Mouse (Mus musculus) hematopoietic stem cell, adult 5-6 weeks (primary cell): ENCODE results near the gene Gm13276. TPM values are rescaled to one million over a fixed set of nuclear protein-coding genes. Genes with fewer than 3 reads are reported as not detected.
"Not testable (repeated sequence)": the region's sequence is repeated elsewhere in the genome, so short reads cannot be mapped to it uniquely, and the experiment has no call there.

Experiments
- ATAC-seq, 2 experiments: fragments of 125-278 bp in 1 of 2; replicated peaks in 1 of 2; 2 replicates each; pipeline ENCODE4 v1.8.0; 2016 to 2017; ENCODE audit warnings: inconsistent platforms in 2 of 2, mild to moderate bottlenecking in 2 of 2, moderate number of reproducible peaks in 2 of 2, low read depth in 1 of 2, moderate TSS enrichment in 1 of 2; ENCODE audit not compliant: low FRiP score in 2 of 2, poor library complexity in 2 of 2, severe bottlenecking in 2 of 2, insufficient read depth in 1 of 2, low TSS enrichment in 1 of 2
- total RNA-seq: library from RNA; stranded (forward); fragments of 172-1452, 232-1000 nt; gene quantifications from 2 replicates; pipeline ENCODE4 v1.2.3, GENCODE M21; 2017

The Gm13276 gene
- total RNA-seq, 1 experiment from 2014 or later, result not detected

- ATAC-seq, result not testable (repeated sequence)
These were observed 8.9 kb upstream of the Gm13276 start, which contains the start of gene Gm13289 for GRCm38 (mm10) chr4:88776622-88777021. Gene Gm13289, plus strand, starts transcription at chr4:88776922.

DNA sequence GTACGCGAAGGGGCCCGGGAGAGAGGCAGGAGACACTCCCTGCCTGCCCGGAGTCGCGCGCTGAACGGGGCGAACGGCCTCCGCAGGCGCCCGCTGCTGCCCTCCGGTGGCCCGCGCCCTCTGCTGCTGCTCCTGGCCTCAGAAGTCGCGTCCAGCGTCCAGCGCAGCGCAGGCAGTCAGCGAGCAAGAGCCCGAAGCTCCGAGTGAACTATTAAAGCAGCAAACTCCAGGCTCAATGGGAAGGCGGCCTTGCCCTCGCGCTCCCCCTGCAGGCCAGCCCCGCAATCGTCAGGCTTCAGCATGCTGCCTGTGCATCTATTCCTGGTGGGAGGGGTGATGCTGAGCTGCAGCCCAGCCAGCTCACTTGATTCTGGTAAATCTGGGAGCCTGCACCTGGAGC lies 6.0 kb upstream of the Gm13276 start, which contains the start of gene Gm13272:
Gene Gm13272 (plus strand): TSS at position 301 of the 400 bp plus-strand sequence.
- ATAC-seq, result not testable (repeated sequence)

DNA sequence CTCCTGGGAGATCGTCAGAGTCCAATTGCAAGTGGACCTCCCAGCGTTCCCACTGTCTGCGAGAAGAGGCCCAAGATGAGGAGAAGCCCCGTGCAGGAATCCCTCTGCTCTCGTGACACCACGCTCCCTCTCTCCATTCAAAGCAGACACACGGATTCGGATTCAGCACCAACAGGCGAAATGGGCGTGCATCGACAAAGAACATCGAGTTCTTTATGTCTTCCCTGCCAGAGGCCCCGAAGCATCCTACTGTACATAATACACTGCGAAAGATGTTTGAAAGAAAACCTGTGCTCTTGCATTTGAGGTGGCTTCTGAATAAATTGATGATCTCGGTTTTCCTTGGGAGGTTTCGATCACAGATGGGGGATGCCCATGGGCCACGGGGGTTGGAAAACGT lies 5.2 kb upstream of the Gm13276 start:
- not testable (repeated sequence) for ATAC-seq

DNA sequence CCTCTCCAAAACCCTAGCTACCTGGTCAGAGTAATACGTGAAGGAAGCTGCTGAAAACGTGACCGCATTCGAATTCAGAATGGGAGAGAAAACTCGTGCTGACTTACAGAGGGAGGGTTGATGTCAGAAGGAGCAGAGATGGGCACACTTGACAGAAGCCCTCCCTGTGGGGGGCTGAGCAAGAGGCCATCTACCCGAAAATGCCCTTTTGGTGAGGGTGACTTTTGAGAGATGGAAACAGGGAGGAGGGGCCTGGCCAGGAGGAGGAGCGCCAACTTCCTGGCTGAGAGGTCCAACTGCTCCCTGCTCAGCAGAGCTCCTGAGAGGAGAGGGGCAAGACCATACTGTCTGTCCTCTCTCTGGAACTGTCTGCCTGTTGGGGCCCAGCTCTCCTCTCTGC lies 3.7 kb upstream of the Gm13276 start, which contains the start of gene Ifnz:
Gene Ifnz (plus strand): TSS at position 301 of the 400 bp plus-strand sequence.
- not testable (repeated sequence) for ATAC-seq

DNA sequence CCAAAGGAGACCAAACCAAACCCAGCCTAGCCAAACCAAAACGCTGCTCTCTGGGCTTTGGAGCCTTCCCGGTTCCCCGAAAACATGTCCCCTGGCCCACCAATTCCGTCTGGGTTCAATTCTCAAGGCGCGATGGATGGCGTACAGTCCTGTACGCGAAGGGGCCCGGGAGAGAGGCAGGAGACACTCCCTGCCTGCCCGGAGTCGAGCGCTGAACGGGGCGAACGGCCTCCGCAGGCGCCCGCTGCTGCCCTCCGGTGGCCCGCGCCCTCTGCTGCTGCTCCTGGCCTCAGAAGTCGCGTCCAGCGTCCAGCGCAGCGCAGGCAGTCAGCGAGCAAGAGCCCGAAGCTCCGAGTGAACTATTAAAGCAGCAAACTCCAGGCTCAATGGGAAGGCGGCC lies 3.2 kb upstream of the Gm13276 start:
- not testable (repeated sequence) for ATAC-seq

- ATAC-seq, result not testable (repeated sequence)
These were observed 2.9 kb downstream of the Gm13276 start, which contains the start of gene Gm13277 for GRCm38 (mm10) chr4:88788402-88788801. Gene Gm13277, plus strand, starts transcription at chr4:88788632.

- ATAC-seq, result not testable (repeated sequence)
These were observed 5.7 kb downstream of the Gm13276 start, which contains the start of gene Gm13278 for GRCm38 (mm10) chr4:88791250-88791649. Gene Gm13278, plus strand, starts transcription at chr4:88791550.

DNA sequence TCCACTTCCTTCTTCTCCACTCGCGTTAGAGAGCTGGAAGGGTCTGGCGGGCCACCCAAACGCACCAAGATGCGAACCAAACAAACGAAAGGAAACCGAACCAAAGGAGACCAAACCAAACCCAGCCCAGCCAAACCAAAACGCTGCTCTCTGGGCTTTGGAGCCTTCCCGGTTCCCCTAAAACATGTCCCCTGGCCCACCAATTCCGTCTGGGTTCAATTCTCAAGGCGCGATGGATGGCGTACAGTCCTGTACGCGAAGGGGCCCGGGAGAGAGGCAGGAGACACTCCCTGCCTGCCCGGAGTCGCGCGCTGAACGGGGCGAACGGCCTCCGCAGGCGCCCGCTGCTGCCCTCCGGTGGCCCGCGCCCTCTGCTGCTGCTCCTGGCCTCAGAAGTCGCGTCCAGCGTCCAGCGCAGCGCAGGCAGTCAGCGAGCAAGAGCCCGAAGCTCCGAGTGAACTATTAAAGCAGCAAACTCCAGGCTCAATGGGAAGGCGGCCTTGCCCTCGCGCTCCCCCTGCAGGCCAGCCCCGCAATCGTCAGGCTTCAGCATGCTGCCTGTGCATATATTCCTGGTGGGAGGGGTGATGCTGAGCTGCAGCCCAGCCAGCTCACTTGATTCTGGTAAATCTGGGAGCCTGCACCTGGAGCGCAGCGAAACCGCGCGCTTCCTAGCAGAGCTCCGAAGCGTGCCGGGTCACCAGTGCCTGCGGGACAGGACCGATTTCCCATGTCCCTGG lies 8.6 kb downstream of the Gm13276 start, which contains the start of gene Gm13275:
Gene Gm13275 (plus strand): TSS at position 552 of the 740 bp plus-strand sequence.
- not testable (repeated sequence) for ATAC-seq

DNA sequence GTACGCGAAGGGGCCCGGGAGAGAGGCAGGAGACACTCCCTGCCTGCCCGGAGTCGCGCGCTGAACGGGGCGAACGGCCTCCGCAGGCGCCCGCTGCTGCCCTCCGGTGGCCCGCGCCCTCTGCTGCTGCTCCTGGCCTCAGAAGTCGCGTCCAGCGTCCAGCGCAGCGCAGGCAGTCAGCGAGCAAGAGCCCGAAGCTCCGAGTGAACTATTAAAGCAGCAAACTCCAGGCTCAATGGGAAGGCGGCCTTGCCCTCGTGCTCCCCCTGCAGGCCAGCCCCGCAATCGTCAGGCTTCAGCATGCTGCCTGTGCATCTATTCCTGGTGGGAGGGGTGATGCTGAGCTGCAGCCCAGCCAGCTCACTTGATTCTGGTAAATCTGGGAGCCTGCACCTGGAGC lies 11.6 kb downstream of the Gm13276 start, which contains the start of gene Gm13279:
Gene Gm13279 (plus strand): TSS at position 301 of the 400 bp plus-strand sequence.
- not testable (repeated sequence) for ATAC-seq

DNA sequence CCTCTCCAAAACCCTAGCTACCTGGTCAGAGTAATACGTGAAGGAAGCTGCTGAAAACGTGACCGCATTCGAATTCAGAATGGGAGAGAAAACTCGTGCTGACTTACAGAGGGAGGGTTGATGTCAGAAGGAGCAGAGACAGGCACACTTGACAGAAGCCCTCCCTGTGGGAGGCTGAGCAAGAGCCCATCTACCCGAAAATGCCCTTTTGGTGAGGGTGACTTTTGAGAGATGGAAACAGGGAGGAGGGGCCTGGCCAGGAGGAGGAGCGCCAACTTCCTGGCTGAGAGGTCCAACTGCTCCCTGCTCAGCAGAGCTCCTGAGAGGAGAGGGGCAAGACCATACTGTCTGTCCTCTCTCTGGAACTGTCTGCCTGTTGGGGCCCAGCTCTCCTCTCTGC lies 13.9 kb downstream of the Gm13276 start, which contains the start of gene Gm13285:
Gene Gm13285 (plus strand): TSS at position 301 of the 400 bp plus-strand sequence.
- ATAC-seq, result not testable (repeated sequence)

GRCm38 (mm10) chr4:88802954-88803353 lies 17.4 kb downstream of the Gm13276 start, which contains the start of gene Gm13287:
Gene Gm13287, plus strand, starts transcription at chr4:88803254.
- not testable (repeated sequence) for ATAC-seq

- ATAC-seq, result not testable (repeated sequence)
These were observed 19.7 kb downstream of the Gm13276 start, which contains the start of gene Gm13288 for GRCm38 (mm10) chr4:88805231-88805630. Gene Gm13288, plus strand, starts transcription at chr4:88805531.

DNA sequence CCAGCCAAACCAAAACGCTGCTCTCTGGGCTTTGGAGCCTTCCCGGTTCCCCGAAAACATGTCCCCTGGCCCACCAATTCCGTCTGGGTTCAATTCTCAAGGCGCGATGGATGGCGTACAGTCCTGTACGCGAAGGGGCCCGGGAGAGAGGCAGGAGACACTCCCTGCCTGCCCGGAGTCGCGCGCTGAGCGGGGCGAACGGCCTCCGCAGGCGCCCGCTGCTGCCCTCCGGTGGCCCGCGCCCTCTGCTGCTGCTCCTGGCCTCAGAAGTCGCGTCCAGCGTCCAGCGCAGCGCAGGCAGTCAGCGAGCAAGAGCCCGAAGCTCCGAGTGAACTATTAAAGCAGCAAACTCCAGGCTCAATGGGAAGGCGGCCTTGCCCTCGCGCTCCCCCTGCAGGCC lies 20.3 kb downstream of the Gm13276 start:
- not testable (repeated sequence) for ATAC-seq

- no peak for ATAC-seq
These were observed 30.4 kb downstream of the Gm13276 start, which contains the start of gene Ifna7 for GRCm38 (mm10) chr4:88815928-88816327. Gene Ifna7, plus strand, starts transcription at chr4:88816228.

DNA sequence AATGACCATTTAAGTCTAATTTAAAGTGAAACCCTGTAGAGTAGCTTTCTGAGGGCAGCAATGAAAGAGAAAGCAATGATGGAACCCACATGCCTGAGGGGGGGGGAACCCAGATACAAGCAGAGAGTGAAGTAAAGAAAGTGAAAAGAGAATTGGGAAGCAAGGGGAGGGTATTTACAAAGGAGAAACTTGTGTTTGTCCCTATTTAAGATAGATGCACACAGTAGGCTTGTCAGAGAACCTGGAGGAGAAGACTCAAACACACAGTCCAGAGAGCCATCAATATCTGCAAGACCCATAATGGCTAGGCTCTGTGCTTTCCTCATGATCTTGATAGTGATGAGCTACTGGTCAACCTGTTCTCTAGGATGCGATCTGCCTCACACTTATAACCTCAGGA lies 34.1 kb downstream of the Gm13276 start, which contains the start of gene Ifna11:
Gene Ifna11 (plus strand): TSS at position 301 of the 400 bp plus-strand sequence.
- ATAC-seq, result no peak

GRCm38 (mm10) chr4:88822995-88823394 lies 37.5 kb downstream of the Gm13276 start:
- peak in 1 of 2 experiments; percentile 62; a peak in 1 of 4 replicates for ATAC-seq

GRCm38 (mm10) chr4:88827116-88827515 lies 41.6 kb downstream of the Gm13276 start, which contains the start of gene Ifna6:
Gene Ifna6, plus strand, starts transcription at chr4:88827416.
- ATAC-seq, result not testable (repeated sequence)

- ATAC-seq, result no peak
These were observed 45.0 kb downstream of the Gm13276 start for GRCm38 (mm10) chr4:88830523-88830922.
